Mouse (Mus musculus) kidney, embryonic 14.5 days (tissue): ENCODE data around the gene Fbln7. TPM values are rescaled to one million over a fixed set of nuclear protein-coding genes. Genes with fewer than 3 reads are reported as not detected.

Source experiments
- ATAC-seq: fragments of 200-750 bp; cut with Nextera tagmentation; 2 replicates; pipeline ENCODE4 v1.8.0; 2017; ENCODE audit warnings: moderate number of reproducible peaks, mild to moderate bottlenecking, moderate TSS enrichment, moderate library complexity; ENCODE audit not compliant: low FRiP score, low TSS enrichment
- H3K27ac ChIP-seq: fragments of 300-500 bp; sonication (generic); 2 replicates; pipeline ENCODE4 v1.5.1; 2014; ENCODE audit warnings: low read depth, mild to moderate bottlenecking, low read length, moderate library complexity, mixed read lengths
- H3K27me3 ChIP-seq: fragments of 300-500 bp; sonication (generic); 2 replicates; pipeline ENCODE4 v1.6.1; 2014; ENCODE audit warnings: mild to moderate bottlenecking, low read length; ENCODE audit not compliant: control insufficient read depth, insufficient read depth
- H3K36me3 ChIP-seq: fragments of 300-500 bp; sonication (generic); 2 replicates; pipeline ENCODE4 v1.6.1; 2014; ENCODE audit warnings: low read length, mixed read lengths; ENCODE audit not compliant: control insufficient read depth, insufficient read depth
- H3K4me1 ChIP-seq: fragments of 300-500 bp; sonication (generic); 2 replicates; pipeline ENCODE4 v1.6.1; 2014; ENCODE audit warnings: low read length, mixed read lengths; ENCODE audit not compliant: control insufficient read depth, insufficient read depth
- H3K4me2 ChIP-seq: fragments of 300-500 bp; sonication (generic); replicated peaks from 2 replicates; pipeline ENCODE4 v1.6.1; 2014; ENCODE audit warnings: low read depth, mild to moderate bottlenecking, low read length
- H3K4me3 ChIP-seq: fragments of 300-500 bp; sonication (generic); 2 replicates; pipeline ENCODE4 v1.5.1; 2014; ENCODE audit warnings: mild to moderate bottlenecking, low read length
- H3K9ac ChIP-seq: fragments of 300-500 bp; sonication (generic); 2 replicates; pipeline ENCODE4 v1.6.1; 2014; ENCODE audit warnings: low read depth, mild to moderate bottlenecking, low read length, moderate library complexity
- H3K9me3 ChIP-seq: fragments of 300-500 bp; sonication (generic); 2 replicates; pipeline ENCODE4 v1.6.1; 2016; ENCODE audit warnings: low read length; ENCODE audit not compliant: control insufficient read depth
- WGBS: fragments of 180-500 bp; shearing (Covaris S2); extraction: QIAGEN DNeasy Blood & Tissue Kit; methylation state at CpG from one replicate; pipeline ENCODE4 v1.1.7; 2014; 5-methylcytosine and 5-hydroxymethylcytosine counted together
- polyA plus RNA-seq: library from polyadenylated mRNA; unstranded; fragments of >200 nt; fragmentation: Nextera tagmentation; extraction: Ambion mirVana; gene quantifications from 2 replicates; pipeline ENCODE4 v1.2.1, GENCODE M21; 2014

Gene Fbln7
- polyA plus RNA-seq, 1 experiment from 2014 or later = 4.7 TPM

GRCm38 (mm10) chr2:128858962-128859361 is 3.8 kb upstream of the Fbln7 start:
- Histone ChIP-seq H3K4me1 (no peaks in the 10 kb centered on the region), H3K9me3 (no peaks in the 10 kb centered on the region), H3K27ac (no peak overlapping the region), H3K36me3 (no peaks in the 10 kb centered on the region), H3K4me3 (no peak overlapping the region), H3K9ac (no peak overlapping the region), H3K27me3 (no peaks in the 10 kb centered on the region), H3K4me2 (no peak overlapping the region)
- no peak for ATAC-seq
- WGBS = 91% methylated on average over 6 of the region's 6 CpGs

GRCm38 (mm10) chr2:128859861-128860260 is 2.9 kb upstream of the Fbln7 start:
- no peak for ATAC-seq
- H3K27ac ChIP-seq = no peak overlapping the region

GRCm38 (mm10) chr2:128863777-128864331 is 1.1 kb downstream of the Fbln7 start:
- 0 out of 2 replicates have a peak, but pooled peaks cover 5% of the 10 kb centered on the region for H3K4me1 ChIP-seq
- no peaks in the 10 kb centered on the region for H3K36me3 ChIP-seq
- no peak overlapping the region for H3K27ac ChIP-seq
- peak; percentile 93 for ATAC-seq
- WGBS = under 1% methylated on average over 37 of the region's 38 CpGs
- peak overlapping the region; percentile 52 for H3K4me3 ChIP-seq
- peak overlapping the region; percentile 54 for H3K9ac ChIP-seq
- H3K27me3 ChIP-seq = no peaks in the 10 kb centered on the region
- no peaks in the 10 kb centered on the region for H3K9me3 ChIP-seq
- H3K4me2 ChIP-seq = peak overlapping the region; percentile 91

More at GRCm38 (mm10) chr2:128859861-128860260, 2.9 kb upstream of the Fbln7 start:
- H3K4me3 ChIP-seq = no peak overlapping the region
- 79% methylated on average over 3 of the region's 3 CpGs for WGBS
- H3K9me3 ChIP-seq = no peaks in the 10 kb centered on the region
- no peak overlapping the region for H3K4me2 ChIP-seq
- H3K9ac ChIP-seq = no peak overlapping the region
- no peaks in the 10 kb centered on the region for H3K36me3 ChIP-seq
- no peaks in the 10 kb centered on the region for H3K4me1 ChIP-seq
- no peaks in the 10 kb centered on the region for H3K27me3 ChIP-seq

GRCm38 (mm10) chr2:128865061-128865460 is 2.3 kb downstream of the Fbln7 start:
- Histone ChIP-seq H3K9me3 (no peaks in the 10 kb centered on the region), H3K4me3 (no peak overlapping the region), H3K36me3 (no peaks in the 10 kb centered on the region), H3K4me1 (0 out of 2 replicates have a peak, but pooled peaks cover 5% of the 10 kb centered on the region), H3K27me3 (no peaks in the 10 kb centered on the region), H3K4me2 (no peak overlapping the region), H3K9ac (no peak overlapping the region), H3K27ac (no peak overlapping the region)
- WGBS = 24% methylated on average over 3 of the region's 3 CpGs
- ATAC-seq = no peak

- H3K4me2 ChIP-seq = no peak overlapping the region
- H3K27me3 ChIP-seq = no peaks in the 10 kb centered on the region
- no peaks in the 10 kb centered on the region for H3K4me1 ChIP-seq
- no peaks in the 10 kb centered on the region for H3K36me3 ChIP-seq
- H3K9ac ChIP-seq = no peak overlapping the region
- H3K27ac ChIP-seq = no peak overlapping the region
- ATAC-seq = no peak
- 70% methylated on average over 8 of the region's 8 CpGs for WGBS
- no peaks in the 10 kb centered on the region for H3K9me3 ChIP-seq
- no peak overlapping the region for H3K4me3 ChIP-seq
These were observed 8.9 kb downstream of the Fbln7 start for GRCm38 (mm10) chr2:128871656-128872055.

- no peaks in the 10 kb centered on the region for H3K9me3 ChIP-seq
- H3K9ac ChIP-seq = no peak overlapping the region
- H3K4me1 ChIP-seq = no peaks in the 10 kb centered on the region
- ATAC-seq = no peak
- no peak overlapping the region for H3K27ac ChIP-seq
- H3K4me2 ChIP-seq = no peak overlapping the region
- WGBS = 93% methylated on average over 9 of the region's 9 CpGs
- no peaks in the 10 kb centered on the region for H3K36me3 ChIP-seq
- H3K4me3 ChIP-seq = no peak overlapping the region
- H3K27me3 ChIP-seq = no peaks in the 10 kb centered on the region
These were observed 9.5 kb downstream of the Fbln7 start for GRCm38 (mm10) chr2:128872256-128872655.

- H3K27ac ChIP-seq = no peak overlapping the region
- 86% methylated on average over 8 of the region's 8 CpGs for WGBS
- H3K4me2 ChIP-seq = no peak overlapping the region
- H3K4me1 ChIP-seq = no peaks in the 10 kb centered on the region
- no peak for ATAC-seq
- no peaks in the 10 kb centered on the region for H3K27me3 ChIP-seq
- H3K9me3 ChIP-seq = no peaks in the 10 kb centered on the region
- no peak overlapping the region for H3K4me3 ChIP-seq
- no peaks in the 10 kb centered on the region for H3K36me3 ChIP-seq
- H3K9ac ChIP-seq = no peak overlapping the region
These were observed 12.7 kb downstream of the Fbln7 start for GRCm38 (mm10) chr2:128875526-128875925.

GRCm38 (mm10) chr2:128881236-128881635 is 18.5 kb downstream of the Fbln7 start:
- H3K4me1 ChIP-seq = no peaks in the 10 kb centered on the region
- H3K36me3 ChIP-seq = no peaks in the 10 kb centered on the region
- ATAC-seq = no peak
- no peak overlapping the region for H3K27ac ChIP-seq
- H3K9ac ChIP-seq = no peak overlapping the region
- H3K9me3 ChIP-seq = no peaks in the 10 kb centered on the region
- no peak overlapping the region for H3K4me3 ChIP-seq
- no peak overlapping the region for H3K4me2 ChIP-seq
- no peaks in the 10 kb centered on the region for H3K27me3 ChIP-seq
- 78% methylated on average over 4 of the region's 4 CpGs for WGBS

- H3K4me1 ChIP-seq = 0 out of 2 replicates have a peak, but pooled peaks cover 2% of the 10 kb centered on the region
- no peak overlapping the region for H3K4me3 ChIP-seq
- WGBS = 82% methylated on average over 8 of the region's 8 CpGs
- H3K9ac ChIP-seq = no peak overlapping the region
- no peaks in the 10 kb centered on the region for H3K27me3 ChIP-seq
- H3K27ac ChIP-seq = no peak overlapping the region
- no peak for ATAC-seq
- no peaks in the 10 kb centered on the region for H3K9me3 ChIP-seq
- H3K4me2 ChIP-seq = no peak overlapping the region
- H3K36me3 ChIP-seq = no peaks in the 10 kb centered on the region
These were observed 22.5 kb downstream of the Fbln7 start for GRCm38 (mm10) chr2:128885225-128885811.
